Mouse (Mus musculus) kidney, embryonic 16.5 days (tissue): Measurements from ENCODE around the gene Rab36. TPM values are rescaled to one million over a fixed set of nuclear protein-coding genes. Genes with fewer than 3 reads are reported as not detected.

Experiments used
- ATAC-seq: fragments of 200-750 bp; cut with Nextera tagmentation; 2 replicates; pipeline ENCODE4 v1.8.0; 2017; ENCODE audit warnings: moderate TSS enrichment; ENCODE audit not compliant: low FRiP score, low TSS enrichment
- H3K27ac ChIP-seq: fragments of 300-500 bp; sonication (generic); 2 replicates; pipeline ENCODE4 v1.5.1; 2014; ENCODE audit warnings: low read length
- H3K27me3 ChIP-seq: fragments of 300-500 bp; sonication (generic); 2 replicates; pipeline ENCODE4 v1.6.1; 2014; ENCODE audit warnings: low read length, control low read depth, mixed read lengths; ENCODE audit not compliant: insufficient read depth
- H3K36me3 ChIP-seq: fragments of 300-500 bp; sonication (generic); 2 replicates; pipeline ENCODE4 v1.6.1; 2014; ENCODE audit warnings: low read length, control low read depth, mixed read lengths; ENCODE audit not compliant: insufficient read depth
- H3K4me1 ChIP-seq: fragments of 300-500 bp; sonication (generic); 2 replicates; pipeline ENCODE4 v1.6.1; 2014; ENCODE audit warnings: low read length, control low read depth, mixed read lengths; ENCODE audit not compliant: insufficient read depth
- H3K4me2 ChIP-seq: fragments of 300-500 bp; sonication (generic); replicated peaks from 2 replicates; pipeline ENCODE4 v1.6.1; 2014; ENCODE audit warnings: low read depth, low read length
- H3K4me3 ChIP-seq: fragments of 300-500 bp; sonication (generic); 2 replicates; pipeline ENCODE4 v1.5.1; 2014; ENCODE audit warnings: mild to moderate bottlenecking, low read length
- H3K9ac ChIP-seq: fragments of 300-500 bp; sonication (generic); replicated peaks from 2 replicates; pipeline ENCODE4 v1.6.1; 2014; ENCODE audit warnings: low read length
- H3K9me3 ChIP-seq: fragments of 300-500 bp; sonication (generic); 2 replicates; pipeline ENCODE4 v1.6.1; 2016; ENCODE audit warnings: low read length, control low read depth
- WGBS: fragments of 180-500 bp; shearing (Covaris S2); extraction: QIAGEN DNeasy Blood & Tissue Kit; methylation state at CpG from one replicate; pipeline ENCODE4 v1.1.7; 2014; 5-methylcytosine and 5-hydroxymethylcytosine counted together
- polyA plus RNA-seq: library from polyadenylated mRNA; unstranded; fragments of >200 nt; fragmentation: Nextera tagmentation; extraction: Ambion mirVana; gene quantifications from 2 replicates; pipeline ENCODE4 v1.2.1, GENCODE M21; 2015

Gene Rab36
- polyA plus RNA-seq, 1 experiment from 2014 or later, result 10.9 TPM

DNA sequence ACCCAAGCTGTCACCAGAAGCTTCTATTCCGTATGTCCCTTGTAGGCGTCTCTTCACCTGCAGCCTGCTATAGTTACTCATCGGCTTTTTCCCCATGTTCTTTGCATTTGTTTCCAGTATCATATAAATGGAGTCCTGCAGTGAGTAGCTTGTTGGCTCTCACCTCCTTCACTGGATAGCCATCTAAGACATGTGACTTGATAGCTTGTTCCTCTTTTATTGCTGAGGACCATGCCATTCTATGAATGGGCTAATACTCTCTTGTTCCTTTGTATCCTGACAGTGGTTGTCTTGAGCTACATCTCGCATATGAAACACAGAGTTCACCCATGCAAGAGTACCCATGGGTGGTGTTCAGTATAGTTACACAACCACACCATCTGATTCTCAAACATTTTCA, 51.6 kb downstream of the Rab36 start:
- WGBS, result 92% methylated on average over 4 of the region's 4 CpGs
- no peak overlapping the region for H3K4me2 ChIP-seq
- H3K4me3 ChIP-seq, result no peak overlapping the region
- no peaks in the 10 kb centered on the region for H3K36me3 ChIP-seq
- peaks cover 11% of the 10 kb centered on the region for H3K4me1 ChIP-seq
- no peaks in the 10 kb centered on the region for H3K27me3 ChIP-seq
- no peak for ATAC-seq
- no peak overlapping the region for H3K27ac ChIP-seq
- no peak overlapping the region for H3K9ac ChIP-seq
- no peaks in the 10 kb centered on the region for H3K9me3 ChIP-seq

DNA sequence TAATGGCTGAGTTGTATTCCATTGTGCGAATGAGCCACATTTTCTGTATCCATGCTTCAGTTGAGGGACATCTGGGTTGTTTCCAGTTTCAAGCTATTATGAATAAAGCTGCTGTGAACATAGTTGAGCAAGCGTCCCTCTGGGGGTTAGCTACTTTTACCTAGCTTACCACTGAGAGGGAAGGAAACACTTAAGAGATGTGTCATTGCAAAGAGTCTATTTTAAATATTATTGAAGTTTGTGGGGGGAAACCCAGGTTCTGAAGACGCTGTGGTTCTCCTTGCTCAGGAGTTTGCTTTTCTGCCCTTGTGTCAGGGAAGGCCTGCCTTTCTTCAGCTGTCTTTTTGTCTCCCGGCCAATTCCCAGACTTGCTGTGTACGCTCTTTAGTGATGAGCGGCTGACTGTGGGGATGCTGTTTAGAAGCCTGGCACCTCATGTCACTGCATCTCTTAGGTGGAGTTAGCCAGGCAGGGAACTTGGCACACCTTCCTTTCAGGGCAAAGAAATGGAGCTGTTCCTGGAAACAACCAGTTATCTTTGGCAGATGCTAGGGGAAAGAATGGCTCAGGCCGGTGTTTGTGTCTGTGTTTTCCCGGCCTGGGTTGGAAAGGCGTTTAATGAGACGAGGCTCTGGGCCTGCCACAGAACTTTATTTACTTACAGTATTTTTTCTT, 54.8 kb downstream of the Rab36 start:
- Histone ChIP-seq H3K9ac (no peak overlapping the region), H3K27ac (no peak overlapping the region), H3K4me3 (no peak overlapping the region), H3K36me3 (no peaks in the 10 kb centered on the region), H3K27me3 (no peaks in the 10 kb centered on the region), H3K9me3 (no peaks in the 10 kb centered on the region), H3K4me2 (no peak overlapping the region), H3K4me1 (peaks cover 24% of the 10 kb centered on the region)
- WGBS, result 76% methylated on average over 10 of the region's 10 CpGs
- ATAC-seq, result no peak

DNA sequence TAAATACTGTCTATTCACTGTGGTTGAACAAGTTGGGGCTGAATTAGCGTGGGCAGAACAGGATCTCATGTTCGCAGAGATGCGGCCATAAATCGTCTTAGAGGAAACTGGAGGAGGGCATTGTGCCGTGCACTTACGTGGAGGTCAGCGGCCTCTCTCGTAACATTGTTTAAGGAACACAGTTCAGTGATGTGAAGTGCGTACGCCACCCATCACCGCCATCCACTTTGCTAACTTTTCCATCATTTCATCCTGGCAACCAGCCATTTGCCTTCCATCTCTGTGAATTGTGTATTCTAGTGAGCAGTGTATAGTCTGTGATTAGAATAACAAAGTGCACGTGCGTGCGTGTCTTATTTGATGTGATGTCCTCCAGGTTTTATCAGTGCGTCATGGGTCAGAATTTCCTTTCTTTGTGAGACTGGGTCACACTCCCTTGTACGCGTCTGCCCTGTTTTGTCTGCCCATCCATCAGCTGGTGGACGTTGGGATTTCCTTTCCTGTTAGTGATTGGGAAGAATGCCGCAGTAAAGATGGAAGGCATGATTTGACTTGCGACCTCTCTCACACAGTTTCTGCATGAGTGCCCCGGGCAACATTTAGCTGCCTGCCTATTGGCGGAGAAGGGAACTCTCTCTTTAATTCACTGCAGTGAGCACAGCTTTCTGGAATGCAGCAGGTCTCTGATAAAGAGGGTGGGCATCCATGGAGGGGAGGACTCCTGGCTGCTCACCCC, 56.6 kb downstream of the Rab36 start:
- H3K27me3 ChIP-seq, result no peaks in the 10 kb centered on the region
- H3K4me1 ChIP-seq, result peaks cover 40% of the 10 kb centered on the region
- H3K9ac ChIP-seq, result no peak overlapping the region
- no peak overlapping the region for H3K27ac ChIP-seq
- 5% methylated on average over 22 of the region's 22 CpGs for WGBS
- H3K4me2 ChIP-seq, result peak overlapping the region; percentile 34
- H3K4me3 ChIP-seq, result no peak overlapping the region
- no peaks in the 10 kb centered on the region for H3K36me3 ChIP-seq
- no peaks in the 10 kb centered on the region for H3K9me3 ChIP-seq
- peak; percentile 69 for ATAC-seq

DNA sequence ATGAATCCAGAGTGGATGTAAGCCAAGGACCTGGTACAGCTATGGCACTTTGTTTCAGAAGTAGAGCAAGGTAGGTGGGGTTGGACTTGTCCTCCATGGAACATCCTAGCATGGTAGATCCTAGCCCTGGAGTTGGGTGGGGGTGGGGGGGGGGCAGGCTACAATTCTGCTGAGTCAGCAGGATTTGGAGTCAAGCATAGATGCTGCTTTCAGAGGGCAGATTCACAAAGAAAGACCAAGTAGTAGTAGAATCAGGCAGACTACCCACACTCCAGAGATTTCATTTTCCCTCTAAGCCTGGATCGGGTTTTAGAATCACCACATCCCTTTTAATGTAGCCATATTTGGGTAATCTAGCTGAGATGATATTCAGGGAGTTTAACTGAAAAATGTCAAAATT, 57.5 kb downstream of the Rab36 start:
- Histone ChIP-seq H3K27me3 (no peaks in the 10 kb centered on the region), H3K4me1 (peaks cover 48% of the 10 kb centered on the region), H3K27ac (no peak overlapping the region), H3K9me3 (no peaks in the 10 kb centered on the region), H3K9ac (no peak overlapping the region), H3K4me2 (no peak overlapping the region), H3K36me3 (no peaks in the 10 kb centered on the region), H3K4me3 (no peak overlapping the region)
- ATAC-seq, result no peak
- 91% methylated on average over 1 of the region's 1 CpGs for WGBS

DNA sequence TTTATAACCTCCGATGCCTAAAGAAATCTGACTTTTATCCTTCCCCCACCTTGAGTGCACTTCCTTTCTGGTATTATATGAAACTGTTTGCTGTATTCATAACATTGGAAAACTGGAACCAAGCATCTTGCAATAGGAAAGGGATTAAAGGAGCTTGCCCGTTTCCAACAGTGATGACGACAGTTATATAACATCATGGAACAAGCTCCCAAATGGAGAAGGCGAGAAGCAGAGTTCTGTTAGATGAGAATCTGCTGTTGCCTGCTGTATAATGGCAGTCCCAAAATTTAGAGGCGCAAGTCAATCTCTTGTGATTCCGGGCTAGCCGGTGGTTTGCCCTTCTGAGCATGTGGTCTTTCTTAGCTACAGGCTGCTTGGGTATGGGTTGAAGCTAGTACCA, 58.4 kb downstream of the Rab36 start:
- Histone ChIP-seq H3K9me3 (no peaks in the 10 kb centered on the region), H3K9ac (no peak overlapping the region), H3K27ac (no peak overlapping the region), H3K36me3 (no peaks in the 10 kb centered on the region), H3K27me3 (no peaks in the 10 kb centered on the region), H3K4me2 (no peak overlapping the region), H3K4me3 (no peak overlapping the region), H3K4me1 (peaks cover 50% of the 10 kb centered on the region)
- WGBS, result 94% methylated on average over 7 of the region's 7 CpGs
- no peak for ATAC-seq

DNA sequence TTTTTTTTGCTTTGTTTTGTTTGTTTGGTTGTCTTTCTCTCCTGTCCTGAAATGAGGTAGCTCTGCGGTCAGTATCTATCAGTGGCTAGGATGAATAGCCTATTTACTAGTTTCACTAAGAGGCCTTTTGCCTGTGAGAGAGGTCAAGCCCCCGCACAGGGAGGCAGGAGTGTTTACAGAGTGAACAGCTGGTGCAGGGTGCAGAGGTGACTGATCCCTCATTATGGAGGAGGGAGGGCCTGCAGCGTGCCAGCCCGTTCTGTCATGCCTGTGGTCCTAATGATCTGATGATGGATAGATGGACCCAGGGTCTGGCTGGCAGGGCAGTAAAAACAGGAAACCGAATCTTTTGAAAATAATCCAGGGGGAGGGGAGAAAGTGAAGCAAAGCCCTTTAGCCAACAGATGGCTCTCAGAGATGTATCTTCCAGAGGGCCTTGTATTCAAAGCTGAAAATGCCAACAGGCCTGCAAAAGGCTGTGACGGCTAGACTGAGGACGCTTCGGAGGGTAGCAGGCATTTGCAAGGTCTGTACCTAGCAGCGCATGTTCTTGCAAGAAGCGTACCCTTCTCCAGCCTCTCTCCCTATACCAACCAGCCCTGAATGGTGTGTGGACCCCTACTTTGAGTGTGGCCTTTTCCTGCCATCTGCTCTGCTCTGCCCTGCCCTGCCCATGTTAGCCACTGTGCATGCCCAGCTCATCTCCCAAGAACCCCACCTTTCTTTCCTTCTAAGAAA, 61.8 kb downstream of the Rab36 start:
- ATAC-seq, result peak; percentile 86
- 24% methylated on average over 10 of the region's 10 CpGs for WGBS
- Histone ChIP-seq H3K27me3 (no peaks in the 10 kb centered on the region), H3K27ac (no peak overlapping the region), H3K4me3 (no peak overlapping the region), H3K9ac (no peak overlapping the region), H3K36me3 (no peaks in the 10 kb centered on the region), H3K4me1 (peaks cover 38% of the 10 kb centered on the region), H3K9me3 (no peaks in the 10 kb centered on the region), H3K4me2 (no peak overlapping the region)

DNA sequence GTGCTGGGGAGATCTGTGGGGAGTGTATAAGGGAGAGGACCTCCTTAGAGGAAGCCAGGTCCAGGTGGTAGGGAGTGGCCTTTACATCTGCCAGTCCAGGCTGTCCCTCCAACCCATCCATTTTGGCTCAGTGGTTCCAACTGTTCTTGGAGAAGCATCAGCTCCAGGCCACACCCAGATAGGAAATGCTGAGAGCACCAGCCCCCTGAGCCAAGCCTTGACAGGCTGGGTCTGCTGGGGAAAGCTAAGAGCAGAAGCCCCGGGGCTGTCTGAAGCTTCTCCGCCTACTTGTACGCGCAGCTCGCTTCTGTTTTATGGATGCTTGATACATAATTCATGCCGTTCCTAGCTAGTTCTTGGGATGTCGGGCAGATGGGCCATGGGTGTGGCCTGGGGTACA, 63.4 kb downstream of the Rab36 start:
- Histone ChIP-seq H3K4me1 (peaks cover 41% of the 10 kb centered on the region), H3K36me3 (no peaks in the 10 kb centered on the region), H3K9ac (no peak overlapping the region), H3K4me2 (no peak overlapping the region), H3K27me3 (no peaks in the 10 kb centered on the region), H3K4me3 (no peak overlapping the region), H3K9me3 (no peaks in the 10 kb centered on the region), H3K27ac (no peak overlapping the region)
- ATAC-seq, result no peak
- WGBS, result 75% methylated on average over 7 of the region's 7 CpGs

DNA sequence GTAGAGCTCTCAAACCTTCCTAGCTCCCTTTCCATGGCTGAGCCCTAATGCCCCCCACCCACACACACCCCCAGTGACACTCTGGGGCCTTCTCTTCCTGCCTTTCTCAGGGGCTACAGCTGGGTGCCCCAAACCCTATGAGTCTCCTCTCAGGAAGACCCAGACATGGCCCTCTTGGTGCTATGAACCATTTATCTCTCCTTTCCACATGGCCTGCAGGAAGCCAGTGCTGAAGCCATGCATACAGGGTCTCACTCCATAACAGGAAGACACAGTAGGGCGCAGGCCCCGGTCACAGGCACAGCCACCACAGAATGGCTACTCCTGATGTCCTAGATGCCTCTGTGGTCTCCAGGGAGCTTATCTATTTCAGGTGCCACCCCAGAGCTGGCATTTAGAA, 66.6 kb downstream of the Rab36 start:
- Histone ChIP-seq H3K27ac (no peak overlapping the region), H3K9me3 (no peaks in the 10 kb centered on the region), H3K4me3 (no peak overlapping the region), H3K9ac (no peak overlapping the region), H3K4me2 (no peak overlapping the region), H3K4me1 (peaks cover 35% of the 10 kb centered on the region), H3K27me3 (no peaks in the 10 kb centered on the region), H3K36me3 (no peaks in the 10 kb centered on the region)
- ATAC-seq, result no peak
- WGBS, result 78% methylated on average over 2 of the region's 2 CpGs
